Mouse (Mus musculus): Measurements from ENCODE around the gene Morn1.

- TF ChIP-seq POLR2A (IDR thresholded peaks at IDR 0.05; ENCODE audit: borderline replicate concordance, control insufficient read depth, low read depth, low read length) (no peak), CTCF (IDR thresholded peaks at IDR 0.05; ENCODE audit: control insufficient read depth, insufficient read depth, low read length) (no peak)
These were observed 77.3 kb downstream of the Morn1 start for GRCm38 (mm10) chr4:155163685-155164084.

All from bone marrow, adult 2 months (tissue).